Mouse (Mus musculus): ENCODE measurements around the gene Ppip5k1. TPM values are rescaled to one million over a fixed set of nuclear protein-coding genes. Genes with fewer than 3 reads are reported as not detected.

The Ppip5k1 gene
- polyA plus RNA-seq, 1 experiment from 2014 or later = 20.5 TPM

DNA sequence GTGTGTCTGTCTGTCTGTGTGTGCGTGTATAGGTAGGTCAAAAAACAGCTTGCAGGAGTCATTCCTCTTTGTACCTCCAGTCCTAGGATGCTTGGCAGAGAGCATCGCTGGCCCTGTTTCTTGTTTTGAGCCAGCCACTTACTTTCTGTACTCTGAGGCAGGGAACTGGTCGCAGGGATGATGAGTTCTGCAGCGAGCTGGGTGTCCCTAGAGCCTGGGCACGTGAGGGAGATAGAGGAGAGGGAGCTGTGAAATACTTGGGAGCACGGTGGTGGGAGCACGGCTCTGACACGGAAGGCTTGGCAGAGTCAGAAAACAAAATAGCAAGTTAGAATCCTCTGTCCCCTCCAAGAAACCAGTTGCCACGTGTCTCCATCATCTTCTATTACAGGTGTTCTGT lies 57.5 kb downstream of the Ppip5k1 start:
- peaks cover 42% of the 10 kb centered on the region for H3K36me3 ChIP-seq

DNA sequence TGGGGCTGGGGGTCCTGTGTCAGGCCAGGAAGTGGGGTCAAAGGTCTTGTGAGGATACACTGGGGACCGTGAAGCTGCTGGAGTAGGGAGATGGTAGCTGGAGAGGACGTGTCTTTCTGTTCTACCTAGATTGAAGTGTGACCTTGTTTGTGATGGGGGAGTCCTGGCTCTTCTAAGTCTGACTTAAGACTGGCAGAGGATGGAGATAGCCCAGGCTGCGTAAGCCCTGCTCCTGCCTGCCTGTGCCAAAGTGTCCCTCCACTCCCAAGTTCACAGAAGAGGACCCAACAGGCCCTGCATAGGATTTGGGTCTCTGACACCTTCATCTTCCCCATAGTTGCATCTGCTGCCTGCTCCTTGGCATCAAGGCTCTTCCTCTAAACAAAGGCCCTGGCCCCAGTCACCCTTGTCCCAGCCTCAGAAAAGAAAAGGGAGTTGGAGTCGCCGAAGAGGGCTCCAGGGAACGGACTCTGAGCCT lies 58.4 kb downstream of the Ppip5k1 start:
- peaks cover 56% of the 10 kb centered on the region for H3K4me1 ChIP-seq
- H3K27ac ChIP-seq (replicated peaks) = peak overlapping the region; percentile 87
- peak overlapping the region; percentile 61 for H3K4me3 ChIP-seq (replicated peaks)
- peaks cover 33% of the 10 kb centered on the region for H3K36me3 ChIP-seq
- H3K27me3 ChIP-seq (replicated peaks) = no peaks in the 10 kb centered on the region
- H3K9me3 ChIP-seq (replicated peaks) = no peaks in the 10 kb centered on the region
- 9% methylated on average over 6 of the region's 6 CpGs for WGBS
- ATAC-seq (ENCODE audit: low FRiP score) = no peak
- peak overlapping the region; percentile 89 for H3K4me2 ChIP-seq
- H3K9ac ChIP-seq (replicated peaks) = peak overlapping the region; percentile 75

More for the DNA sequence above, 57.5 kb downstream of the Ppip5k1 start:
- 6% methylated on average over 9 of the region's 9 CpGs for WGBS
- peaks cover 56% of the 10 kb centered on the region for H3K4me1 ChIP-seq
- peak overlapping the region; percentile 89 for H3K4me2 ChIP-seq
- H3K27me3 ChIP-seq (replicated peaks) = no peaks in the 10 kb centered on the region
- H3K4me3 ChIP-seq (replicated peaks) = peak overlapping the region; percentile 61
- no peak overlapping the region for H3K9ac ChIP-seq (replicated peaks)
- no peak for ATAC-seq (ENCODE audit: low FRiP score)
- no peak overlapping the region for H3K27ac ChIP-seq (replicated peaks)
- no peaks in the 10 kb centered on the region for H3K9me3 ChIP-seq (replicated peaks)

DNA sequence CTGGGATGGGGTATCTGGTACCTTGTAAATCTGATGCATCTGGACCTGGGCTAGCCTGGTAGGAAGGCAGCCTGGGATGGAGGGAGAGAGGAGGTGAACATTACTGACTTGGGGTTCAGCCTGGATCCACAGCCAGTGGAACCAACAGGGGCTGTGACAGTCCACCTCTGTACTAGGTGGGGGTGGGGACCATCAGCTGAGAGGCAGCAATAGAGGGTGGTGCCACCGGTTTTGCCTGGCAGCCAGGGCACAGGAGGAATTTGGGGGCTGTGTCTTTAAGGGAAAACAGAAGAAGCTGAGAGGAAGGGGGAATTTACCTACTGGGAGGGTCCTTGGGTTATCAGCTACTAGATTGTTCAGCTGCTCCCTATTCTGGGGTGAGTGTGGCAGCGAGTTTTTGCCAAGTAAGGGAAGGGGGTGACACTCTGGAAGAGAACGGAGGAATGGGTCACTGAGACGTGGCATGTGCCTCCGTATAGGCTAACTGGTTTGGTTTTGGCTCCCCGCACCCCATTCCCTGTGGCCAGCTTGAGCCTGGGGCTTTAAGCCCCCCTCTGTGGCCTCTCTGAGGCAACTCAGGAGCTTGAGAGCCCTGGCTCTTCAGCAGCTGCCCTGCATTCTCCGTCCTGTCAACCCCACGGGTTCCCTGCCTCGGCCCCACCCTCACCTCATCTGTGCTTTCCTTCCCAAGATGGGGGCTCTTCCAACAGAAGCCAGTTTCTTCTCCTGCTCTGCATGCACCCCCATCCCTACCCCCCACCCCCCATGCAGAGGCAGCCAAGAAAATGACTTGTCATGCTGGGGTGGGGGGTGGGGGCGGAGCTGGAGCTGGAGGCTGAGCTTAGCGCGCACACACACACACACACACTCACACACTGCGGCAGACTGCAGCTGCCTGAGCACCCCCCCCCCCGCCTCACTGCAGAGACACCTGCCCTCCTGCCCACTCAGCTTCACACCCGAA lies 59.3 kb downstream of the Ppip5k1 start:
- peak overlapping the region; percentile 61 for H3K4me3 ChIP-seq (replicated peaks)
- 1% methylated on average over 15 of the region's 15 CpGs for WGBS
- H3K27me3 ChIP-seq (replicated peaks) = no peaks in the 10 kb centered on the region
- ATAC-seq (ENCODE audit: low FRiP score) = peak; percentile 56
- peak overlapping the region; percentile 75 for H3K9ac ChIP-seq (replicated peaks)
- H3K27ac ChIP-seq (replicated peaks) = peak overlapping the region; percentile 87
- H3K9me3 ChIP-seq (replicated peaks) = no peaks in the 10 kb centered on the region
- H3K4me1 ChIP-seq = peaks cover 59% of the 10 kb centered on the region
- H3K36me3 ChIP-seq = peaks cover 24% of the 10 kb centered on the region
- peak overlapping the region; percentile 89 for H3K4me2 ChIP-seq

DNA sequence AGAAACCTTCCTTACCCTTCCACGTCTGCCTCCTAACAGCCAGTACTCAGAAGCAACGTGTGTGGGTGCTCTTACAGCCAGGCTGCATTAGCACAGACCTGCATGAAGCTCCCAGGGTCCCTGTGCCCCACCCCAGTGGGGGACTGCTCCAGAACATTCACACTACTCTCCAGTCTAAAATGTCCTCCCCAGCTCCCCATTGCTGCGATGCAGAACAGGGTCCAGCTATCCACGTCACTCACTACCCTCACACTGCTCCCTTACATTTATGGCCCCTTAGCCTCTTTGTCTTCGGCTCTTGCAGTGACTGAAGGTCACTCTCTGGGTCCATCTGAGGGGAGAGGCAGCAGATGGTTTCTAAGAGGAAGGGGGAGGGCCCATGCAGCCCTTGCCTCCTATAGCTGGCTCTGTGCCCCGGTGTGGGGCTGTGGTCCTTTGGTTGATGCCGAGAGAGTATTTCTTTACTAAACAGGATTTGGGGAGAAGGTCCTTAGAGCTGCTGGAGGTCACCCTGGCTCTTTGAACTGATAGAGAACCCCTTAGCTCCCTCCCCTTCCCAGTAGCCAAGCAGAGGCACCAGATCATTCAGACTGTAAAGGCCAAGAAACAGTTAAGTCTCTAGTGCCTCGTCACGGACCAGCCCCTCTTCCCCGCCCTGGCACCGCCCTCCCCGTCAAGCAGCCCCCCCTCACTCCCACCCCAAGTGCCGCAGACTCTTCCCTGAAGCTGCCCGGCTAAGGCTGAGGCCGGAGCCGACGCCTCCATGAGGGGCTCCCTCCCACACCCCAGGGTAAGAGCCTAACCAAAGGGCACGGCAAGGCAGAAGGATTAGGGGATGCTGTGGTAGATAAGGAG lies 60.2 kb downstream of the Ppip5k1 start:
- Histone ChIP-seq H3K27ac (replicated peaks) (peak overlapping the region; percentile 87), H3K9me3 (replicated peaks) (no peaks in the 10 kb centered on the region), H3K9ac (replicated peaks) (peak overlapping the region; percentile 75), H3K36me3 (peaks cover 15% of the 10 kb centered on the region), H3K27me3 (replicated peaks) (no peaks in the 10 kb centered on the region), H3K4me1 (peaks cover 68% of the 10 kb centered on the region), H3K4me3 (replicated peaks) (peak overlapping the region; percentile 61), H3K4me2 (peak overlapping the region; percentile 89)
- ATAC-seq (ENCODE audit: low FRiP score) = peak; percentile 85
- under 1% methylated on average over 18 of the region's 18 CpGs for WGBS

DNA sequence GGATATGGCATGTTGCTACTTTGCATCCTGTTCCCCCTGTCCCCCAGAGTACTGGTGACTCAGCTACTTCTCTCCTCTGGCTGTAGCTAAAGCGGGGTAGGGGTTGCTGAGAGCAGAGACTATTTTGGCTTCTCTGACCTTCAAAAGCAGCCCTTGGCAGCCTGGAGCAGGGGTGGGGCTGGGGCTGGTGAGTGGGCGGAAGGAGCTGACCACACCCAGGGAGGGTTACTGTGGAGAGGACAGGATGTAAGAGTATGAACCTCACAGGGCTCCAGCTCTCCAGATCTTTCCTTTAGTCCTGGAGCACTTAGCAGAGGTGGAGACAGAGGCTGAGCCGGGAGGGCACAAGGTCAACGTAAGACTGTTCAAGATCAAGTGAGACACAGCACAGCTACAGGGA lies 61.0 kb downstream of the Ppip5k1 start:
- no peak for ATAC-seq (ENCODE audit: low FRiP score)

DNA sequence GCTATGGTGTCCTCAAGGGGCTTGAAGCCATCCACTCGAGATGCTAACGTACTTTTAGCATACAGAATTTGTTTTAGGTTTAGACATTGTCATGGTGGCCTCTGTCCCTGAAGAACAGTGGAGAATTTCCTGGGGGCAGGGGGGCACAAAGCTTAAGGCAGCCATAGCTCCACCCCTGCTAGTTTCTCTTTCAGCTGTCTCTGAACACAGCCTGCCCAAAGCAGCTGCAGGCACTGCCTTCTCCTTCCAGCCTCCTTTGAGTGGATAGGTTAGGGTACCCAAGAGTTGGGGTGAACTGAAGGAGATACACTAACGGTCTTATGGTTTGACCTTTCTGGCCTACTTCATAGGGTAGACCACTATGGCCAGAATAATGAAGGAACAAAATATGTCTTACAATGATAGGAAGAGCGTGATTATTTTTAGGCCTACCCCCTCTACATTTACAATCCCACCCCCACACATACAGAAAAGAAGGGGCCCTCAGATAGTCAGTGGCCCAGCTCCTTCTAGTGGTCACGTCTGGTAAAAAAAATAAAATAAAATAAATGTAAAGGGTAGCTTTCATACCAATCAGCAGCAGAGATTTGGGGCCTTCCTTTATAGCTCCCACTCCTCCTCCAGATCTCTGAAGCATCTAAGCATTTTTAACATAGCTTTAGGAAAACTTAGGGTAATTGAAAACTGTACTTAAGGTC lies 62.7 kb downstream of the Ppip5k1 start:
- no peaks in the 10 kb centered on the region for H3K36me3 ChIP-seq
- no peak overlapping the region for H3K27ac ChIP-seq (replicated peaks)
- H3K9me3 ChIP-seq (replicated peaks) = no peaks in the 10 kb centered on the region
- WGBS = 65% methylated on average over 5 of the region's 5 CpGs
- no peak overlapping the region for H3K9ac ChIP-seq (replicated peaks)
- ATAC-seq (ENCODE audit: low FRiP score) = no peak
- no peak overlapping the region for H3K4me2 ChIP-seq
- peaks cover 74% of the 10 kb centered on the region for H3K4me1 ChIP-seq
- no peaks in the 10 kb centered on the region for H3K27me3 ChIP-seq (replicated peaks)
- H3K4me3 ChIP-seq (replicated peaks) = no peak overlapping the region

More for the DNA sequence above, 61.0 kb downstream of the Ppip5k1 start:
- H3K9me3 ChIP-seq (replicated peaks) = no peaks in the 10 kb centered on the region
- WGBS = 33% methylated on average over 4 of the region's 4 CpGs
- H3K9ac ChIP-seq (replicated peaks) = peak overlapping the region; percentile 75
- H3K36me3 ChIP-seq = peaks cover 7% of the 10 kb centered on the region
- peak overlapping the region; percentile 89 for H3K4me2 ChIP-seq
- no peaks in the 10 kb centered on the region for H3K27me3 ChIP-seq (replicated peaks)
- peak overlapping the region; percentile 87 for H3K27ac ChIP-seq (replicated peaks)
- peaks cover 72% of the 10 kb centered on the region for H3K4me1 ChIP-seq
- peak overlapping the region; percentile 61 for H3K4me3 ChIP-seq (replicated peaks)

DNA sequence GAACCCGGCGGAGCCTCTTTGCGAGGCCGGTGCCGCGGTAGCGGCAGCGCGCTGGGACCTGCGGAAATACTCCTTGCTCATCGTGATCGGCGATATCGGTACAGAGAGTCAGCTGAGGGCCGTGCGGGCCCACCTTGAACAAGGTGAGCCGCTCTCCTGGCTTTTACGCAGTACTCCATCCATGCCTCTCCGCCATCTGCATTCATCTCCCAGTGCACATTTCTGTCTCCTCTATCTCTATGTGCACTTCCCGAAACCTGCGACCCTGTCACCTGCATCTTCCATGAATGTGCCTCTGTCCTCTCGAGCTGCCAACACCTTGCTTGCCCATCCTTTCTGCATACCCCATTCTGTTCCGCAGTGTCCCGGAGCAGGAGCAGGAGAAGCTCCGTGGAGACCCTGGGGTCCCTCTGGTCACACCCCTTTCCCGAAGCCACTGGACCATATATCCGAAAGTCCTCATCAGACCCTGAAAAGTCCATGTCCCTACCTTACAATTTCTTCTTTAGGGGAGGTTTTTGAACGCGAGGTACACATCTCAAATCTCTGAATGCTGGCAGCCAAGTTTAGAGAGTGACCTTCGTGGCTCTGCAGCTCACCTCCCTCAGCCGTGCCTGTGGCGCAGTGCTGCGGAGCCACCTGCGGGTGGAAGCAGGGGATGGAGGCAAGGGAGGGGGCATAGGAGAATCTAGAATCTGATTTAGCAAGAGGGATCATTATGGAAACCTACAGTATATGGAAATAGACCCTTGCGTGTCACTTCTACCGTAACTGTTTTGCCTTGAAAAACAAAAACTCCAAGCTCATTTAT lies 65.3 kb downstream of the Ppip5k1 start:
- Histone ChIP-seq H3K4me2 (peak overlapping the region; percentile 84), H3K27ac (replicated peaks) (peak overlapping the region; percentile 91), H3K36me3 (no peaks in the 10 kb centered on the region), H3K4me3 (replicated peaks) (peak overlapping the region; percentile 70), H3K27me3 (replicated peaks) (no peaks in the 10 kb centered on the region), H3K4me1 (peaks cover 52% of the 10 kb centered on the region), H3K9me3 (replicated peaks) (no peaks in the 10 kb centered on the region), H3K9ac (replicated peaks) (peak overlapping the region; percentile 56)
- WGBS = 3% methylated on average over 36 of the region's 36 CpGs
- ATAC-seq (ENCODE audit: low FRiP score) = peak; percentile 65

DNA sequence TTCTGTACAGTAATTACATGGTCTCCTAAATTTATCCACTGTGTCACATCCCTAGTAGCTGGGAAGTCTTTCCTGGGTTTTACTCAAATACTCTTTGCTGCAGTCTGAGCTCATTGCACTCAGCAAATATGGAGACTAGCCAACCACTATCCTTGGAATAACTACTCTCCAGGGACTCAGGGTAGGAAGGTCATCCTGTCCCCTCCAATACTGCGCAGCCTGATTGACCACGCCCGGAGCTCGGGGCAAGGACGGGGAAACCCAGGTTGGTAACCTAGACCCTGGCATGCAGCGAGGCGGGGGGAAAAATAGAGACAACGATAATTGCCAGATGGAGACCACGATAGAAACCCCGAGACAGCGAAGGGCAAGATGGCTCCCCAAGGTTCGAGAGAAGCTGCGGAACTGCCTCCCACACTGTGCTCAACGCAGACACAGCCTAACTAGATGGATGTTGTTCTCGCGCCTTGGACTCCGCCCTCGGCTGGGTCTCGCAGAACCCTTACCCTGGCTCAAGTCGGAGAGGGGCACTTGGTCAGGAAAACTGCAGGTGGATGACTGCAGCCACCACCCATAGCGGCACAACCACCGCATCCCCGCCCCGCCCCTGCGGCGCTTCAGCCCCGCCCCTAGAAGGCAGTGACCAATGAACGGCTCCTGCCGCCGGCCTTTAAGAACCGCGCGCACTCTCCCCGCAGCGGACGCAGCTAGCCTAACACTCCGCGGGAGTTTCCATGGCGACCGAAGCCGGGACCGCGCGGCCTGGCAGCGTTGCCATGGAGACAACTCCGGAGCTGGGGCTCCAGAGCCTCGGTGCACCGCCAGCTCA lies 66.1 kb downstream of the Ppip5k1 start, which contains the start of gene Map1a:
Gene Map1a, plus strand, starts transcription at position 700 of the 829 bp plus-strand sequence.
- Histone ChIP-seq H3K9ac (replicated peaks) (peak within 1 kb of the TSS; percentile 56), H3K9me3 (replicated peaks) (no peaks in the 10 kb centered on the region), H3K36me3 (no peaks in the 10 kb centered on the region), H3K27ac (replicated peaks) (peak within 1 kb of the TSS; percentile 91), H3K4me2 (peak within 1 kb of the TSS; percentile 84), H3K27me3 (replicated peaks) (no peaks in the 10 kb centered on the region), H3K4me1 (peaks cover 44% of the 10 kb centered on the region), H3K4me3 (replicated peaks) (peak within 1 kb of the TSS; percentile 70)
- ATAC-seq (ENCODE audit: low FRiP score) = peak; percentile 97
- under 1% methylated on average over 48 of the region's 48 CpGs for WGBS

DNA sequence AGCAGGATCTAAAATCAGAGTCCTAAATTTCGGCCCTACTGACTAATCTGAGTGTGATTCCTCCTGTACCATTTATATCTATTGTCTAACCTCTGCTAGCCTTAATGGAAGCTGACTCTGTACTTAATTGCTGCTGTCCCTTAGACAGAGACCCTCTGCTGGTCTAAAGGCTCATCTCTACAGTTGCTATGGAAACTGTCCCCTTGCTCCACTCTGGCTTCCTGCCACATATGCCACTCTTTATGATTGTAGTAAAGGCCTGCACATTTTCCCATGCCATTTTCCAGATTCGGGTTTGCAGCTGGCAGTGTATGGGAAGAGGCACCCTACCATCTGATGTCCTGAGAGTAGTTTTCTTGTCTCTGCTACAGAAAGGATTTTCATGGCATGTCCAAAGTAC lies 67.3 kb downstream of the Ppip5k1 start:
- Histone ChIP-seq H3K4me2 (peak overlapping the region; percentile 84; the same call in 1 of the 2 replicates), H3K9ac (replicated peaks) (no peak overlapping the region)
- 18% methylated on average over 2 of the region's 2 CpGs for WGBS

More for the DNA sequence above, 67.3 kb downstream of the Ppip5k1 start:
- ATAC-seq (ENCODE audit: low FRiP score) = no peak
- Histone ChIP-seq H3K4me1 (peaks cover 34% of the 10 kb centered on the region), H3K27ac (replicated peaks) (peak overlapping the region; percentile 91), H3K27me3 (replicated peaks) (no peaks in the 10 kb centered on the region), H3K36me3 (no peaks in the 10 kb centered on the region), H3K4me3 (replicated peaks) (no peak overlapping the region), H3K9me3 (replicated peaks) (no peaks in the 10 kb centered on the region)

Measured in neural tube, embryonic 15.5 days (tissue).